Mouse (Mus musculus) stomach, postnatal 0 days (tissue): ENCODE data around the gene Mms19.

Source experiments
- CTCF ChIP-seq: IDR thresholded peaks from 2 replicates; pipeline ENCODE4 v1.5.1; 2016; ENCODE audit warnings: antibody characterized with exemption, low read depth, mild to moderate bottlenecking, moderate library complexity
- EP300 ChIP-seq: optimal IDR thresholded peaks from 2 replicates; pipeline ENCODE3; 2016; ENCODE audit warnings: antibody characterized with exemption

GRCm38 (mm10) chr19:42008586-42008985 is 27.6 kb upstream of the Mms19 start:
- TF ChIP-seq CTCF (no peak), EP300 (no peak)
